Mouse (Mus musculus) gastrocnemius, adult 8-10 months (tissue): ENCODE measurements around the gene Foxp1. TPM values are rescaled to one million over a fixed set of nuclear protein-coding genes. Genes with fewer than 3 reads are reported as not detected.

Experiments used
- DNase-seq, 2 experiments: peaks; one replicate each; pipeline ENCODE4 v3.0.0; 2022; ENCODE audit warnings: low spot score in 2 of 2
- total RNA-seq, 4 experiments: library from RNA; stranded (reverse); gene quantifications; 2 replicates each; pipeline ENCODE4 v1.2.4; 2022

Foxp1 gene
- total RNA-seq, 4 experiments from 2014 or later: 10.0 to 15.5 (median 13.9) TPM

DNA sequence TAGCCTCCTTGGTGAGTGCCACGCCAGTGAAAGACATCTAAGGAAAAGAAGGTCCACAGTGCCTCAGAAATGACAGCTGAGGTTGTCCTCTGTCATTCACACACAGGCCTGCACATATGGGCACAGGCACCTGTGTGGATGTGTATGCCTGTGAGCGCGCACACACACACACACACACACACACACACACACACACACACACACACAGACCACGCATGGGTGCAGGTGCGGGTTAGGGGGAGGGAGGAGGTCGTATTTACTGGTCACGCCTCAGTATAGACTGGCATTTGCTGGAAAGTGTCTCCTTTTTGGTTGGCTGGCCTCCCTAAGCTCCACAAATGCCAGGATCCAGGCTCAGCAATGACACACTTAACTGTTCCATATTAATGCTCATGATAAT is 305.4 kb downstream of the Foxp1 start:
- DNase-seq: no peak

DNA sequence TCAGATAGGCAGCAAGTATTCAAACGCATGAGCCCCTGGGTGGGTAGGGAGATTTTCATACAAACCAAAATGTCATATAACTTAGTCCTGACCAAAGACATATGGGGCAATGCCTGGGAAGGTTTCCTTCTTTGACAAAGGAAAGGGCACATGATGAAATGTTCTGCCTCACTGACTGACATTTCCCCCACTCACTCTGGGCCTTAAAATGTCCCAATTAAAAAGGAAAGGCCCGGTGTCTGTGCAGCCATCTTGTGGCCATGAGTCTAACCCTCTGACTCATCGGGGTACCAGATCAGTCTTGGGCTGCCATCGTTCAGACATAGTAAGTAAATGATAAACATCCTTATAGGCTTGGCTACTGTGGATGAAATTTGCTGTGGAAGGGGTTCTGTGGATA is 310.1 kb downstream of the Foxp1 start:
- no peak for DNase-seq

DNA sequence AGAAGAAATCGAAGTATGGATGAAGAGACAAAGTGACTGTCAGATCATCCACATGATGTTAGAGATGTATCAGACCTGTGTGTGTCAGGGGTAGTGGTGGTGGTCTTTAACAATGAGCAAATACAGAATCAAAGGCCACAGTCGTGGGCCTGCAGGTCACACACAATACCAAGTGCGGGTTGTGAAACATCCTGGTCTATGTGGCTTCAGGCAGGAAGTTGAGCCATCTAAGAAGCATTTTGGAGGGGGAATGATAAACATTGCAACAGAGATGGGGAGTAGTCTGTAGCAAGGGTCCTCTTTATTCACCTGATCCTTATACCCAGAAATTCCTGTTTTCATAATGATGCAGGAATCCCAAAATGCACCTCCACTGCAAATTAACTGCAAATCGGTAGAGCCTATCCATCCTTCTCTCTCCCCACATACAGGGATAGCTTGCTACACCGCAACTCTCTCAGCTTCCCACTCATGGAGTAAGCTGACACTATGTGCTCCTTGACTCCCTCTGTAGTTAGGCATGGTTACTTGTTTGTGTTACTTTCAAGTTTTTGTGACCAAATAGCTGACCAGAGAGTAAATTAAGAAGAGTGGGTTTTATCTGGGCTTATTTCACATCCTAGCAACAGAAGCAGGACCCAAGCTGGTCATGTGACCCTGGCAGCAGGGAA is 310.7 kb downstream of the Foxp1 start:
- no peak for DNase-seq

DNA sequence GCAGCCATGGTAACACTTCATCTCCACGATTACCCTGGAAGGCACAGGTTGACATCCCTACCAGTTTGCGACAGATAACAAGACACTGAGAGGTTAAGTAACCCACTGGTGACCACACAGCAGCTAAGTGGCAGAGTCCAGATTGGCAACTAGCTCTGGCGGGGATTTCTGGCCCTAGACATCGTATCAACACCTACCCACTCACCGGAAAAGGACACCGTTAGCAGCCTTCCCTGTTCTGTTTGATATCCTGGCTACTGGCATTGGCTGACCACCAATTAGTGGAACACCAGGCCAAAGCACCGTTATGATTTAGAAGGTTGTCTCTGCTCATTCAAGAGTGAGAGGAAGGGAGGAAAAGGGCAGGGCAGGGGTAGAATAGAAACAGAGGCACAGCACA is 312.4 kb downstream of the Foxp1 start:
- no peak for DNase-seq

DNA sequence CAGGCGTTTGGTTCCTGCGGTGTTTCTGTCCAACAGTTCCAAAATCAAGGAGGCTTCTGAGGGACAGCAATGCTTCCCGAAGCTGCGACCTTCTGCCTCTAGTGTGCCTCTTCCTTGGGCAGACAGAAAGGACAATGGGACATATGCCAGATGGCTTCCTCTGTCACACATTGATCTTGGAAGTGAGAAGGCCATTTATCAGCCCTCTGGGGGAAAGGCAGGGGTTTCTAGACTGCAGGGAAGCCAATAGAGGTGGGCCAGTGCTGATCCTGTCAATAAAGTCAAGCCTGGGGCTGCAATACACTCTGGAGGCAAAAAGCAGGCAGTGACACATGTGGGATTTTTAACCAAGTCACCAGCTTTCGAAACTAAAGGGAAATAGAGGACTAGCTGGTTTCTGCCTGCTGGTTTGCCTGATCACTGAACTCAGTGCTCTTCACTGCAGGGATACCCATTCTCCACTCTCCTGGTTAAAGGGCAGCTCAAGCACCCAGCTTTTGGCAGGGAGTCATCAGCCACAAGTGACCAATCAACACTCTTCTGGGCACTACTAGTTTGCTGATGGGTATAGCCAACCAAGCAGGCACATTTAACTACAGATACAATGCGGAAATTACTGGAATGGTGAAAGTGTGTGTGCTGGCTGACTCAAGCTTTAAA is 315.2 kb downstream of the Foxp1 start:
- no peak for DNase-seq

DNA sequence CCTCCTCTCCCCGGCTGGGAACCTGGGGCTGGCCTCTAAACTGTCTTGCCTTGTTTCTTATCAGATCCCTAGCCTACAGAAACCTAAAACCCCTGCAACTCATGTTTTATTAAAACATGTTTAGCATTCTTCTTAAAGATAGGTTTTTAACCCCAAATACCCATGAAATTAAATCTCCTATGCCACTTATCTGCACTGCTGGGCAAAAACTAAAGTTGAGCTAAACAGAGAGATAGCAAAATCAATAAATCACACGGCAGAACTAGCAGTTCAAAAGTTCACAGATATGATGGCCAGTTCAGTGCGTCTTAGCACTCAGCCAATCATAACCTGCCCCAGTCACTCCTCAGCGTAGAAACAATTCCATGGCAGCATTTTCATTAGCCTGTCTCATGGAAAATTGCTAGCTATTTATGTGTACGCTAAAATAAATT is 316.1 kb downstream of the Foxp1 start:
- DNase-seq: no peak

DNA sequence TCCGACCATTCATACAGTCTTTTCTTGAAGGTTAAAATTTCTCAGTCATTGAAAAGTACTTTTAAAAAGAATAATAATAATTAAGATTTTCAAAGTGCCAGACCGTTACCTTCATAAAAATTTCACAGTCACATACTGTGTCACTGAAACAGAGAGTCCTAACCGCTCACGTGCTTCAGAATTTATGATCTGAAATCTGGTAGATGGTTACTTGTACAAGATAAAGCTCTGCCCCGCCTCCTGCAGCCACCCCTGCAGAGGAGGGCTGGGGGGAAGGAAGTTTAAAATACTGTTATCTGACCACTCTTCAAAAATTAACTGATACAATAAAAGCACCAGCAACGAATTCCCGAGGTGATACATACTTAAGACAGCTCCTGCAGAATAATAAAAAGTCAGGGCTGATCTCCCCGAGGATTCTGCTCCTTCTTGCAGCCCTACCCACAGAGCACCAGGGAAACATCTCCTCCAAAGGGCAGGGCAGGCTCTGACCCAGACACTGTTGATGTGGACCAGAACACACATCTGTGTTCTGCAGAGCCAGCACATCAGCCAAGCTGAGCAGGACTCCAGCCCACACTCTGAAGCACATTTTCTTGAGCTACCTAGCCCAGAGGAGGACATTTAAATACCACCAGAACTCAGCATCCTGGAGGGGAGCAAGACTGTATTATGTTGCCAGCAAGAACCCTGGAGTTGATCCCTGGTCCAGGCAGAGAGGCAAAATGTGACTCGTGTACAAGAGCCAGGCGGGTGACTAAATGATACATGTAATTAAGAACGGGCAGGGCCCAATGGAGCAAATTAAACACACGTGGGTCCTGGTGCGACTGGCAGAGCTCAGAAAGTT is 316.7 kb downstream of the Foxp1 start:
- no peak for DNase-seq

DNA sequence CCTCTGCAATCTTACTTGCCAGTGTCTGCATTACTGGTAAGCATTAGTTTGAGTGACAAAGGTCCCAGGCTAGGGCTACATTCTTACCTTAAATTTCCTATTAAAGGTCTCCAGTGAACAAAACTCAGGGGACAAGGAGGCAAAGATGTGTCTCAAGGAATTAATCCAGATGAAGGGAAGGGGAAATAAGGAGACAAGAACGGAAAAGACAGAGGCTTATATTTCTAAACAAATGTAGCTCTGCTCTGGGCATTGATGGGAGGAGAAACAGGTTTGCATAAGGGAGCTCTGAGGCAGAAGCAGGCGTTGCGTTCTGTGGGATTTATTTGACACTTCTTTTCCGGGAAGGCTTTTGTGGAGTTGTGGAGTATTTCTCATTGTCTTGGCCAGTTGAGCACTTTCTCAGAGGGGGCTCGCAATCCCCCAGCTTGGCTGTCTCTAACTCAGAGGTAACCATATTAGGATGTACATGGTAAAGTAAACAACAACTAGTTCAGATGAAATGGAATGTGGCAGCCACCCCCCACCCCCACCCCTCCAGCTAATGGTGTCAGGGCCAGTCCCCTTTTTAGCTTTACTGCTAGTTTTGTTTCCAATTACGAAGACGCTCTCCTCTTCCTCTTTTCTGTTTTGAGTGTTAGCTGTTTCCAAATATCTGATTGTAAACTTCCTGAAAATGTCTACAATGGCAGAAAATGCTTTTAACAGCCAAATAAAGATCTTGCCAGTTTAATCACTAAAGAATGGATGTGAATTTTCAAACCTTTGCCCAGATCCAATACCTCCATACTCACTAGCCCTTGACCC is 317.5 kb downstream of the Foxp1 start:
- no peak for DNase-seq

DNA sequence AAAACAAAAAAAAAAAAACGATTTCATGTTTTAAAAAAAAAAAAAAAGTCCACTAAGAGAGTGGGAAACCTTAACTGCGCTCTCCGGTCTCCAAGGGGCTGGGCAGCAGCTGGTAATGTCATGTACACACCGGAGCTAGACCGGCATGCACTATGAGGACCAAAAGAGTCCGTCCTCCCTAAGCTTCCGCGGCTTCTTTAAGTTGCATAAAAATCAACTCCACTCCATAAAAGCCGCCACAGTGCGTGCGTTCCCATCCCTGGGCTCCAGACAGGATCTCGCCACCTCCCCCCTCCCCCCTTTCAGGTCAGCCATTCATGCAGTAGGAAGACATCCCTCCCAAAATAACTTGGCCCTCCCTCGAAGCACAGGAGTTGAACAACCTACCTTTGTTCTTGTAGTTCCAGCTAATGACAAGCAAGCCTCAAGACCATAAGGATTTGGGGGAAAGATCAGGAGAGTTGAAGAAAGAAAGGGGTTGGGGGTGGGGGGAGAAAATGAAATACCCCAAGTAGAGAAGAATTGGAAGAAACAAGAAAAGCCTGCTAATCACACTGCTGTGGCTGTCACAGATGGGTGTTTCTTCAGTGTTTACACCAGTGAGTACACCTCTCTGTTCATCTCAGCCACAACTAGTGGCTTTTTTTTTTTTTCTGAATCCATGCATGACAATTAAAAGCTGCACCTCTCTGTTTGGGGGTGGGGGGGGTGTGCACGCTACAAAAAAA is 318.3 kb downstream of the Foxp1 start:
- no peak for DNase-seq

DNA sequence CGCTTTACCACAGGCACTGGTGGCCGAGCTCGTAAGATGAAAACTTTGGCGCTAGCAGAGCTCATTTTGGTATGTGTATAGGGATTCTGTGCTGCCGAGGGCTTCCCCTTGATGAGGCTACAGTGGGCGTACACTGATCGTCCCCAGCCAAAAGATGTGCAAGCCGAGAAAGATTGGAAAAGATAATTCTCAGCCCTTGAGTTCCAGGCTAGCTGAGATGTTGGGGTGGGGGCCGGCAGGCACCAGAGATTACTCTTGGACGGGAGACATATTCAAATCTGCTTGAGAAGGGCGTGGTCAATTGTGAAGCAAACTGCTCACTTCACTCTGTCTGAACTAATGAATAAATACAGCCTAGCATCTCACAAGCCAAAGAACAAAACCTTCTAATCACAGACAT is 319.3 kb downstream of the Foxp1 start:
- DNase-seq: no peak

DNA sequence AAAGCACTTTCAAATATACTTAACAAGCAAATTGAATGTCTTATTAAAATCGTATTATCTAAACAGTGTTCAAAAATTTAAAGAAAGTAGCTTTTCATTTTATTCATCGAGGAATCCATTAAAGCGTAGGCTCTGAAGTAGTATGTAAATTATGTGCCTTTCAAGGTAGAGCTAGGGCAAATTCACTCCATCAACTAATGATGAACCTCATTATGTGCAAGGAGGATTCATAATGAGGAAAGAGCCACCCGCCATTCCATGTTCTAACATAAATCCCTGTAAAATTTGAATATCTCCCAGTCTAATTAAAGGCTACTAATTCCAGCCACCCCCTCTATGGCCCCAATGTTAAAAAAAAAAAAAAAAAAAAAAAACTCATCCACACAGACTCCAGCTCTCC is 319.7 kb downstream of the Foxp1 start:
- DNase-seq: no peak

DNA sequence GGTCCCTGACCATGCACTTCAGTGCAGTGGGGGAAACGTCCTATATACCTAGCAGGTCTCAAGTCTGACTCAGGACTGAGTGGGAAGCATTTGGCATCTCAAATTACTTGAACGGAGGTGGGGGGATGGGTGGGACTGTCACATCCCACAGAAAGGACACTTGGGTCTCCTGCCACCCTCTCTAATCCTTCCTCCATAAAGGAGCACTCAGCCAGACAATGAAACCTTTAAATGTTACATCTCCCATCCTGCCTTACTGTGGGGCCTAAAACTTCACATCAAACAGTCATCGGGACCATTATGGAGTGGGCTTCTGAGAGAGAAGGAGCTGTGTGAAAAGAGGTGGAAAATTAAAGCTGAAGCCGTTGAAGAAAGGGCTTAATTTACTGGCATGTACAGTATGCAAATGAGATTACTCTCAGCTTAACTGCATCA is 321.2 kb downstream of the Foxp1 start:
- no peak for DNase-seq

DNA sequence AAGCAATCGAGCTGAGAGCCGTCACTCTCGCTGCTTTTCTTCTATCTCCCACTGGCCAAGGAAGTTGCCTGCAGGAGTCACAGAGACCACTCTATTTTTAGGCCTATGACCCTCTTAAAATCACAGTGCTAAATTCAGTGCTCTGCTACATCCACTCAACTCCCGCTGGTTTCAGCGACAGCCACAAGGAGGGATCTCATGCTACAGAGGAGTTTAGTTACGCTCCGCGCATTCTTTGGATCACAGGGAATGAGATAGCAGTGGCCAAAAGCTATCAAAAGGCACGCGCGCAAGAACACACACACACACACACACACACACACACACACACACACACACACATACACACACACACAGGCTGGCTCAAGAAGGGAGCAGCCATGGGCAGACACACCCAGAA is 321.9 kb downstream of the Foxp1 start:
- DNase-seq: peak in 1 of 2 experiments; percentile 20

DNA sequence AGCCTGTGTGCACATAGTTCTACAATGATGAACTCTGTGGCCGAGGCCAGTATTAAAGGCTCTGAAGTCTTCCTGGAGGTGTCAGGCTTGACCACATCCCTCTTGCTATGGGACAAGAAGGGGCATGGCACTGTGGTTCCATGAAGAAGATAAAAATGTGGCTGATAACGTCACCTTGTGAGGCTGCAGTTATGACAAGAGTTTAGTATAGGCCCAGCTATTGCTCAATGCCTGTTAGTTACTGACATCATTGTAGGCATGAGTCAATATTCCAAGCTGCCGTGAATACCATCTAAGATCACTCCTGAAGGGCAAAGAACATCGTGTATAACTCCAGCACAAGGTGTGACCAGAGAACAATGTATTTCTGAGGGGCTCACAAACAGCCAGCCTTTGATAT is 323.2 kb downstream of the Foxp1 start:
- DNase-seq: no peak

DNA sequence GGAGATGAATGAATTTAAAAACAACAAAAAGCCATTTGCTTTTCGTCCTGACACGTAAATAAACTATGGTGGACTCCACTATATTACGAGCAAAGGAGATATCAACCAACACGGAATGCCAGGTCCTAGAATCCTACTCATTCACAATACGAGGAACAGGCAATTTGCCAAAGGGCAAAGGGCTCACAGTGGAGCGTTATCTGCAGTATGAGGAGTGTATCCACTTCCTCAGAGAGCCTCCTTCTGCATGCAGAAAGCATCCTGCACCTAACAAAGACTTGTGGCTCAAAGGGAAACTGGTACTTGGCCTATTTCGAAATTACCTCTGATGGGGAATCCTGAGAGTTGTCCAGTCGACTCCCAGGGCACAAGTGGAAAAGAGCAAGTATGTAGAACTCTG is 328.8 kb downstream of the Foxp1 start:
- no peak for DNase-seq

DNA sequence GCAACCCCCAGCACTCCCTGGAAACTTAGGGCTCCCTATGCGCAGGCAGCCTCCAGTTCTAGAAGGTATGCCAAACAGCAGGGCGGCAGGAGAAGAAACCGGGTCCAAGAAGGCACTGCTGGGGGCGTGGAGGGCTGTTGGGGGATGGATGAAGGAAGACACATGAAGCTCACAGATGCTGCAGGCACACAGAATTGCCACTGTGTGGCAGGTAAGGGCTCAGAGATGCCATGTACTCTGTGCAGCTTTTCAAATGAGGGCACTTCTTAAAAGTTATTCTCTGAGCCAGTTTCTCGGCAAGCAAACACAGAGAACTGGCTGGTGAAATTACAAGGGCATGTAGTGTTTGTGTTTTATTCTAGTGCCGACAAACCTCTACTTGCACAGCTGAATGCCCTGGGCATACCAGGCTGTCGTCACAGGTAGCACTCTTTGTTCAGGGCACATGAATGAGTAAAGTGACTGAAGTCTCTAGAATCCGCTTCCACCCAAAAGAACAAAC is 330.8 kb downstream of the Foxp1 start:
- DNase-seq: no peak

DNA sequence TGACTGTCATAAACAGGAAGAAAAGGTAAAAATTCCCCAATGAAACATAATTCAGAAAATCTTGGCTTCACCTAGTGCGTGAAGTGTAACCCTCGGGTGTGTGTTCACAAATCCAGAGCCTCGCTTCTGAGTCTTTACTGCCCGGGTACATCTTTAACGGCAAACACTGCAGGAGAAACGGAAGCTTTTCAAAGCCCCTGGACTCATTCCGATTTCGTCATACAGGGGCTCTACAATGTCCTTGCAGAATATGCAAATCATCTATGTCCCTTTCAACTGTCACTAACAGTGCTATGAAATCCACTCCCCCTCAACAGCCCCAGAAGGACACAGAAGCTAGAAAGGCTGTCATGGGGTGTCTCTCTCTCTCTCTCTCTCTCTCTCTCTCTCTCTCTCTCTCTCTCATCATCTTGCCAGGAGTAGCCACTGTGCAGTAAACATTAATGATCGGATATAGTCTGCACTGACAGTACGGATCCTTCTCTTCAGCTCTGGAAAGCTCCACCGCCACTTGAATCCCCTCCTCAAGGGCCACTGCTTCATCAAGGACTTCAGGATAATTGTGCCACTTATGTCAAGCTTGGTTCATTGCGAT is 331.4 kb downstream of the Foxp1 start:
- no peak for DNase-seq

DNA sequence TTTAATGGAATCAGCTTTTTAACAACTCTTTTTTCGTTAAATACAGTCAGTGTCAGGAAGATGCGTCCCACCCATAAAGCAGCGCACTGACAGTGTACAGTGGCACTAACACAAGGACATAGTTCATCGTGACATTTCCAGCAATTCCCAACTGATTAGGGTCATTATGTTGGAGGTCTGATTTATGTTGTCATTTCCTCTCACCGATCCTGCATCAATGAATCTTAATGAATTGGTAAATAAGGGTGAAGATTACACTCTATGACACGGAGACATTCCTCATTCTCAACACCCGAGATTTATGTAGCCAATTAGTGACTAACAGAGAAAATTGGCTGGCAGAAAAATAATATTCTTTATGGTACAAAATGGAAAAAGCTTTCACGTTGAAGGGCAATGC is 332.6 kb downstream of the Foxp1 start:
- no peak for DNase-seq

DNA sequence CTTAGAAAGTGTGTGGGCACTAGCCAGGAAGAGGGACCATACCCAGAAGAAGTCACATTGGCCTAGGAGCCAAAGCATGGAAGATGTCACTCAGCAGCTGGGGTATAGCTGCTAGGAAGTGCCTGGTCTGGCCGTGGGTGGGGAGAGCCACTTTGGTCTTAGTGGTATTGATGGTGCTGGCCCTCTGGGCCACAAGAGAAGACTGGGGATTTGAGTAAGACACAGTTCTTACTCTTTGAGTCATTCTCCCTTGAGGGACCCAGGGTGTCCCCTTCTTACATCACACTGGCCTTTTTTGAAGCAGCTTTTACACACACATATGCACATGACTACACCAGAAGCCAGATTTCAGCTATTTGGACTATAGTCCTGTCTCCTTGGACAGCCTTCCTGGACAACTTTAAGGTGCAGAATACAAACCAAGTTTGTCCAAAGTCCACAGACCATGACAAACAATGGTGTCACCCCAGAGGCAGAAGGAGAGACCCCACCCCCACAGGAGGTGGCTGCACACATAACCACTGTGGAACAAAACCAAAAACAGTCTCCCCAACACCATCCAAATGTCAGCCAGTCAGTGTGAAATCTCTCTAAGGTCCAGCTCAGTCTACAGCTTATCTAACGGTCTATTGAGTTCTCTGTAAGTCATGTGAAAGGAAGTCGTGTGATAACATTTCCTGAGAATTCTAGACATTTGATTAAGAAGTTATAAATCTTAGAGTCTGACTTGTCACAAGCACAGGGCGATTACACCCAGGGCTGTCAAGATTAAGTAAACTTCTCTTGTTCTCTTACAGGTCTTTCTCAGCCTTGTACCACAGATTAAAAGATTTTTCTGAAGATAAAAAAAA is 333.9 kb downstream of the Foxp1 start:
- no peak for DNase-seq
